Mouse (Mus musculus) cerebellum, adult 2 months (tissue): ENCODE measurements at regions not wholly inside any gene's neighbourhood (a gene's known extent, or its start where the extent isn't known, plus 50 kb on each side); places are given as distances from the start of the nearest gene placed in this dataset.

ENCODE experiments used
- DNase-seq, 2 experiments: peaks; one replicate each; pipeline ENCODE4 v3.0.0; 2021
- H3K27ac ChIP-seq: fragments of 200-500 bp; 2 replicates; pipeline ENCODE4 v1.5.1; 2012; ENCODE audit warnings: low read length, control low read depth, inconsistent platforms; ENCODE audit not compliant: insufficient read depth
- H3K27me3 ChIP-seq: fragments of 200-500 bp; 2 replicates; pipeline ENCODE4 v1.6.1; 2012; ENCODE audit warnings: inconsistent platforms, mild to moderate bottlenecking, low read length, moderate library complexity; ENCODE audit not compliant: control insufficient read depth, insufficient read depth
- H3K4me1 ChIP-seq: fragments of 200-500 bp; 2 replicates; pipeline ENCODE4 v1.6.1; 2011; ENCODE audit warnings: low read length; ENCODE audit not compliant: control insufficient read depth, insufficient read depth
- H3K4me3 ChIP-seq: fragments of 200-500 bp; replicated peaks from 2 replicates; pipeline ENCODE3; 2011; ENCODE audit warnings: mild to moderate bottlenecking, low read depth, low read length, control low read depth; ENCODE audit not compliant: insufficient read depth
- CTCF ChIP-seq: fragments of 200-500 bp; IDR thresholded peaks from 2 replicates; pipeline ENCODE4 v1.5.1; 2011; ENCODE audit warnings: low read depth, mild to moderate bottlenecking, control low read depth, low read length, moderate library complexity, borderline replicate concordance; ENCODE audit not compliant: insufficient read depth
- POLR2A ChIP-seq: fragments of 200-500 bp; IDR thresholded peaks from 2 replicates; pipeline ENCODE4 v1.6.1; 2011; ENCODE audit warnings: low read length, control low read depth, borderline replicate concordance; ENCODE audit not compliant: insufficient read depth
- WGBS: fragments of 180-500 bp; shearing (Covaris S2); methylation state at CpG from one replicate; pipeline ENCODE4 v1.1.7; 2018; 5-methylcytosine and 5-hydroxymethylcytosine counted together

DNA sequence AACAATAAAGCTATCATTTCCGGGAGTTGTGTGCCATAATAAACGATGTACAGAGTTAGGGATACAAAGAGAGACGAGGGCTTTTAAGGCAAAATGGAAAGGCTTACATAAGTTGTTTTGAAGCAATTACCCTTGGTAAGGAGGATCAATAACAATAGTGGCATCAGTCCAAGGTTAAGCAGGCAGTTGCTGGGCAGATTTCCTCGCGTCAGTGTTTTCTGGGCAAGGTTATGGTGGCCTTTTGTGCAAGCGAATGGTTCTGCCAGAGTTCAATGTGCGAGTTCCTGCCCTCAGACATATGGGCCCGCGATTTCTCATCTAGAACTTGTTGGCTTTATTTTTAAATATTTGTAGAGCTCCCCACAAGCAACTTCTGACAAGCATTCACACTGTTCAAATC, 597.7 kb downstream of the Gm19410 start:
- 72% methylated on average over 9 of the region's 9 CpGs for WGBS
- Histone ChIP-seq H3K4me1 (no peaks in the 10 kb centered on the region), H3K27ac (no peak overlapping the region), H3K4me3 (no peak overlapping the region), H3K27me3 (no peaks in the 10 kb centered on the region)
- TF ChIP-seq CTCF (no peak), POLR2A (no peak)
- no peak for DNase-seq

DNA sequence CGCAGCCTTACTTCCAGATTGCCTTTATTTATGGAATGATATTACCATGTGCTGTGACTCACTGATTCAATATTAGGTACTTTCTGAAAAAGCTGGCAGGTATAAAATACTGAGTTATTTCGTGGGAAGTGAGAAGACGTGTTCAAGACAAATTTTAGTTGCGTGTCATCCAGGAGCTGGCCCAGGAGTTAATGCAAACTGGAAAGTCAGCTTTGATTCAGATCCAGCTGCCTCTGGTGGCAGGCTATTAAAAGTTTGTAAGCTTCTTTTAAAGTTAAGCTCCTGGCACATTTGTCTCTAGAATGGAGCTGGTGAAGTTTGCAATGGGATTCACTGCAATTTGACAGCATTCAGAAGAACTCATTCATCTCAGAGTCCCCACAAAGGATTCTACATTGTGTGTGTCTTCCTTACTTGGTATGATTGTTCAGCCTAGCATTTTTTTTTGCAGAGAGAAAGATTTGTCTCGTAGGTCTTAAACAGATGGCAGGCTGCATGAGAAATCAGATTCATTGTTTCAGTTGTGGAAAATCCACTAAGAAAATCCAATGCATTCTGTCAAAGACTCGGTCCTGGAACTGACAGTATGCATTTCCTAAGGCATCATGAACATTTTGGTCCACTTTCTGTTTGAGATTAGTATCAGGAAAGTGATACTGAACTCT, 599.1 kb downstream of the Gm19410 start:
- TF ChIP-seq CTCF, result no peak
- TF ChIP-seq POLR2A, result no peak
- Histone ChIP-seq H3K27ac (no peak overlapping the region), H3K27me3 (no peaks in the 10 kb centered on the region), H3K4me3 (no peak overlapping the region), H3K4me1 (no peaks in the 10 kb centered on the region)
- no peak for DNase-seq
- WGBS, result 79% methylated on average over 6 of the region's 6 CpGs

DNA sequence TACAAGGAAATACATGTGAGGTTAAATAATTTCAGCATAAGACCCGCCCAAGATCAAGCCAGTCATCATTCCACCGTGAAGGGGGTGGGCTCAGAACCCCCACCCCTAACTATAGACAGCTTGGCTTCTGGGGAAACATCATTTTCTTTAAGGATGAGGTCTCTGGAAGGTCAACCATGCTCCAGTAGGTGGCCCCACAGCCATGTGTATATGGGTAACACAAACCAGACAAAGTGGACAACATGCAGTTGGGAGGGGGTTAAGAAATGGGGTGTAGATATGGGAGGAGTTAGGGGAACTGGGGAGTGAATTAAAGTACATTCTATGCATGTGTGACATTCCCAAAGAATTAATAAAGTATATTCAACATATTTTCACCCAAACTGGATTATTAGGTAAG, 600.4 kb downstream of the Gm19410 start:
- H3K27me3 ChIP-seq, result no peaks in the 10 kb centered on the region
- DNase-seq, result peak; percentile 59 to 62
- TF ChIP-seq CTCF (peak; percentile 72; the same call in 1 of the 2 replicates), POLR2A (no peak)
- H3K27ac ChIP-seq, result no peak overlapping the region
- H3K4me1 ChIP-seq, result no peaks in the 10 kb centered on the region
- 71% methylated on average over 2 of the region's 2 CpGs for WGBS
- no peak overlapping the region for H3K4me3 ChIP-seq

DNA sequence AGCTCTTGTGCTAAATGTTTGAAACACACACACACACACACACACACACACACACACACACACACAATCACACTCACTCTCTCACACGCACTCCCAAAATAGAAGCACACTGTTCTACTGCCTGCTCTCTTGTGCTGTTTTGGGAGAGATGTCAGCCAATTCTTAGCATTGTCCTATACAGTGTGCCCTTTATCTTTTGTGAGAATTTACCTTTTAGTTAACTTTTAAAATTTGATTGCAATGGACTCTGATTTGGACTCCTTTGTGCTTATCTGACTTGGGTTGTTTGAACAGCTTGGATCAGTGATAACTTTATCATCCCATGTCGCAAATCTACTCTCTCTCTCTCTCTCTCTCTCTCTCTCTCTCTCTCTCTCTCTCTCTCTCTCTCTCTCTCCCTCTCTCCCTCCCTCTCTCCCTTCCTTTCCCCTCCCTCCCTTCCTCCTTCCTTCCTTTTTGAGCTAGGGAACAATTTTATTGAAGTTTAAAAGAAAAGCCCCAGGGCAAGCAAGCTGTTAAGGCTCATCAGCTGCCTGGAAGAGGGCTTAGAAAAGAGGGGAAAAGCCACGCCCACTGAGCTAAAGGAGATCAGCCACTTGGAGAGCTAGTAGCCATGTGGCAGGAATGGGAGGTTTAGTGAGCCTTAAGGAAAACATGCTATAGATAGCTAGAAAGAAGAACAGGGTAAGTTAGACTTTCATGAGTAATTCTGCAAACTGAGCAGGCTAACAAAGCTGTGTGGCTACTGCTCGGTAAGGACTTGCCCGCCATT, 611.2 kb downstream of the Gm19410 start:
- 79% methylated on average over 5 of the region's 5 CpGs for WGBS
- DNase-seq, result no peak
- H3K27ac ChIP-seq, result no peak overlapping the region
- no peak overlapping the region for H3K4me3 ChIP-seq
- TF ChIP-seq POLR2A (no peak), CTCF (no peak)
- no peaks in the 10 kb centered on the region for H3K27me3 ChIP-seq
- no peaks in the 10 kb centered on the region for H3K4me1 ChIP-seq

DNA sequence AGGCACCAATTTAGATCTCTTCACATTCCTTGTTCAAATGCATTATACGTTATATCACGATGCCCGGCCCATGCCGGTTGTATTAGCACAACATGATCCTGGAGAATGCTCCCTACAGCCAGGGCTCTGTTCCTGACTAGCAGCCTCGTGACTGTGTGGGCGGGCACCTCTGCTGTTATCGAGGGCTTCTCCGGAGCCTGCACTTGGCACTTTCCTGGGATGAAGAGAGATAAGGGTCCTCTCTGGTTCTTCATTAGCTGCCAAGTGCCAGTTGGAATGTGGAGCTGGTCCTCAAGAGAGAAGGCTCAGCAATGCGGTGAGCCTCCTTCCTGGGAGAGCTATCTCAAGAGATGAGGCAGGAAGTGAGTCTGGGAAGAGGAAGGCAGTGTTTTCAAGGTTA, 598.9 kb upstream of the AI429214 start:
- H3K4me1 ChIP-seq, result peaks cover 6% of the 10 kb centered on the region
- H3K4me3 ChIP-seq, result no peak overlapping the region
- no peaks in the 10 kb centered on the region for H3K27me3 ChIP-seq
- 72% methylated on average over 9 of the region's 9 CpGs for WGBS
- no peak for TF ChIP-seq CTCF
- TF ChIP-seq POLR2A, result no peak
- DNase-seq, result no peak
- no peak overlapping the region for H3K27ac ChIP-seq

DNA sequence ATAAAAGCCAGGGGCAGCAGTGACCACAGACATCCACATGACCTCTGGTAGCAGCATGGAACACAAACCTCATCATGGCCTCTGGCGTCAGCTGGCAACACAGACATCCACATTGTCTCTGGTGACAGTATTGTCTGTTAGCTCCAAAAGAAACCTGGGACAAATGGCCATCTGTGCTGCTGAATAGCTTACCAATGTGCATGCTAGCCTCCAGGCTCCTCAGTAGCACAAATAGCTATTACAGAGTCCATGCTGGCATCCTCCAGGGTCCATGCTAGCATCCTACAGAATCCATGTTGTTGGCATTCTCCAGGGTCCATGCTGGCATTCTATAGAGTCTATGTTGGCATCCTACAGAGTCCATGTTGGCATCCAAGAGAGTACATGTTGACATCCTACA, 596.9 kb upstream of the AI429214 start:
- H3K27me3 ChIP-seq, result no peaks in the 10 kb centered on the region
- H3K4me1 ChIP-seq, result peaks cover 6% of the 10 kb centered on the region
- DNase-seq, result peak; percentile 23 to 53
- no peak overlapping the region for H3K27ac ChIP-seq
- TF ChIP-seq CTCF (no peak), POLR2A (no peak)
- WGBS, result 64% methylated on average over 1 of the region's 1 CpGs
- H3K4me3 ChIP-seq, result no peak overlapping the region

DNA sequence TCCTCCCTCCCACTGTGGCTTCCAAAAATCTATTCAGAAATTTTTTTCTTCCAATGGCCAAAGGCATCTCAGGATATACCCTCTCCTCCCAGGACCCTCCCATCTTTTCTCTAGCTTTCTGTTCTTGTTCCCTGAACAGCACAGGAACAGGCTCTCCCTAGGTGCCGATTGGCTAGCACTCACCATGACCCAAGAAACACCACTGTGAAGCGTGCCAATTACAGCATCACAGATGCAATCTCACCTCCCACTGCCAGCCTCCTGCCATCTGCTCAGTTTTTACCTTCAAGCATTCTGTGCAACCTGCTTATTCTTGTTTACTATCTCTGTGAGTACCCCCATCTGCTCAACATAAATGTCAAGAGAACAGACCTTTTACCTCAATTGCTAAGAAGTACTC, 586.7 kb upstream of the AI429214 start:
- H3K4me1 ChIP-seq, result peaks cover 9% of the 10 kb centered on the region; the same call in 1 of the 2 replicates
- H3K27ac ChIP-seq, result peak overlapping the region; percentile 74; the same call in 1 of the 2 replicates
- H3K27me3 ChIP-seq, result no peaks in the 10 kb centered on the region
- no peak overlapping the region for H3K4me3 ChIP-seq
- DNase-seq, result peak; percentile 84 to 94
- TF ChIP-seq POLR2A, result peak; percentile 14; the same call in 1 of the 2 replicates
- TF ChIP-seq CTCF, result no peak; the same call in 1 of the 2 replicates
- WGBS, result 10% methylated on average over 2 of the region's 2 CpGs
